Mouse (Mus musculus): ENCODE data around the gene Renbp.

DNA sequence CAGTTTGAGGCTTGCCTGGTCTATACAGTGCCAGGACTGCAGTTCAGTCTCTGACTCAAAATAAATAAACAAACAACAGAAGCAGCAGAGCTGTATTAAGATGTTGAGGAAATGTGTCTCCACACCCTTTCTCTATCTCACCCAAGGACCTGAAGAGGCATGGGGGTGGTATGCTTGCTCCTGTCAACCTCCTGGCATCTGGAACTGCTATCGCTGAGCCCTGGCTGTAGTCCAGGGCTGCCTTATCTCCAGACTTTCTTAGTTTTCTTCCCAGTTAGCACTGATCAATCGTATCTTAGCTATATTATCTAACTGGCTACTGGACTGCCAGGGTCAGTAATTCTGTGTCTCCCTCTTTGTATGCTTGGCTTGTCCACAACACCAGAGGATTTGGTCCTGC is 11.2 kb upstream of the Renbp start:
- TF ChIP-seq CTCF (IDR thresholded peaks at IDR 0.05; ENCODE audit: borderline replicate concordance, control insufficient read depth, extremely low read depth, insufficient read depth, low read length, poor library complexity) = no peak
- no peak for TF ChIP-seq POLR2A (IDR thresholded peaks at IDR 0.05; ENCODE audit: control insufficient read depth, extremely low read depth, insufficient read depth, low read length, poor library complexity)
